Mouse (Mus musculus): ENCODE measurements around the gene Lyve1. TPM values are rescaled to one million over a fixed set of nuclear protein-coding genes. Genes with fewer than 3 reads are reported as not detected.

Lyve1 gene
- polyA plus RNA-seq, 1 experiment from 2014 or later: 4.7 TPM

DNA sequence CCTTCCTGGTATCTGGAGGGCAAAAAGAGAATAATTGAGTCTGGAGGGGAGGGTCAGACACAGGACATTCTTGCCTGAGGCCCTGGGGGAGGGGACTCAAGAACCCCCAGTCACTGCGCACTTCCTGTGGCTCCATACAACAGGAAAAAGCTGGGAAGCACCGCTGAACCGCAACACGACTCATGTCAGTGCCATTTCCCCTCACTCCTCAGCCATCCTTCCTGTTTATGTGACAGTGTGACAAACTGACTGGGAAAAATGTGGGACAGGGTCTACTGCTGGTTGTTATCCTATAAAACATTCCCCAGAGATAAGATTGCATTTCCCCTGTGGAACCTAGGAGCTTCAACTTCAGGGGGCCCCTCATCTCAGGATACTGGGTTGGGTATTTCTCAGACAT, 13.9 kb upstream of the Lyve1 start:
- H3K27me3 ChIP-seq: no peaks in the 10 kb centered on the region
- 91% methylated on average over 4 of the region's 4 CpGs for WGBS
- ATAC-seq (ENCODE audit: low FRiP score): no peak
- no peaks in the 10 kb centered on the region for H3K9me3 ChIP-seq (replicated peaks)
- H3K4me2 ChIP-seq (replicated peaks): no peak overlapping the region
- H3K4me3 ChIP-seq: no peak overlapping the region
- no peak overlapping the region for H3K27ac ChIP-seq
- no peaks in the 10 kb centered on the region for H3K4me1 ChIP-seq
- no peaks in the 10 kb centered on the region for H3K36me3 ChIP-seq
- H3K9ac ChIP-seq: no peak overlapping the region

GRCm38 (mm10) chr7:110868807-110869206, 5.8 kb upstream of the Lyve1 start:
- no peak overlapping the region for H3K9ac ChIP-seq

GRCm38 (mm10) chr7:110867116-110867515, 4.1 kb upstream of the Lyve1 start:
- Histone ChIP-seq H3K9ac (no peak overlapping the region), H3K4me2 (replicated peaks) (no peak overlapping the region), H3K27ac (no peak overlapping the region), H3K4me1 (0 out of 2 replicates have a peak, but pooled peaks cover 4% of the 10 kb centered on the region), H3K9me3 (replicated peaks) (no peaks in the 10 kb centered on the region), H3K4me3 (no peak overlapping the region), H3K27me3 (no peaks in the 10 kb centered on the region), H3K36me3 (no peaks in the 10 kb centered on the region)
- no peak for ATAC-seq (ENCODE audit: low FRiP score)
- 89% methylated on average over 6 of the region's 6 CpGs for WGBS

More at GRCm38 (mm10) chr7:110868807-110869206, 5.8 kb upstream of the Lyve1 start:
- no peak overlapping the region for H3K4me2 ChIP-seq (replicated peaks)
- H3K27ac ChIP-seq: no peak overlapping the region
- H3K4me1 ChIP-seq: 0 out of 2 replicates have a peak, but pooled peaks cover 2% of the 10 kb centered on the region
- no peaks in the 10 kb centered on the region for H3K27me3 ChIP-seq
- no peaks in the 10 kb centered on the region for H3K36me3 ChIP-seq
- 80% methylated on average over 5 of the region's 5 CpGs for WGBS
- no peak overlapping the region for H3K4me3 ChIP-seq
- no peak for ATAC-seq (ENCODE audit: low FRiP score)
- H3K9me3 ChIP-seq (replicated peaks): no peaks in the 10 kb centered on the region

DNA sequence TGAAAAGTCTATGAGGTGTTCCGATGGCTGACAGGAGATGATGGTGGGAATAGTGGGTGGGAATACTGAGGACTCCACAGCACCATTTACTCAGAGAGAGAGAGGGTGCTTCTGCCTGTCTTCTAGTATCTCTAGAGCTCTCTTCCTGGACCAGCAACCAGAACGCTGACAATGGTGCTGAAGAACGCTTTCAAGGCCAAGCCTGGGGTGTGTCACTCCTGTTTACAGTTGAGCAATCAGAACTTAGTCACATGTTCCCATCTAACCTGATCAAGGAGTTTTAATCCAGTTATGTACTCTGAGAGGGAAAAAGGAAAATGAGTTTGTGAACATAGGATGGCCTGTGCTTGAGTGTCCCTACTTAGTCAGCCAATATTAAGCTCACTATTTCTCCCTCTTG, 3.0 kb upstream of the Lyve1 start:
- no peak for ATAC-seq (ENCODE audit: low FRiP score)

GRCm38 (mm10) chr7:110865570-110865969, 2.5 kb upstream of the Lyve1 start:
- Histone ChIP-seq H3K9me3 (replicated peaks) (no peaks in the 10 kb centered on the region), H3K36me3 (no peaks in the 10 kb centered on the region), H3K4me3 (no peak overlapping the region), H3K27me3 (no peaks in the 10 kb centered on the region), H3K9ac (no peak overlapping the region), H3K4me2 (replicated peaks) (no peak overlapping the region), H3K4me1 (0 out of 2 replicates have a peak, but pooled peaks cover 4% of the 10 kb centered on the region), H3K27ac (no peak overlapping the region)
- WGBS: 89% methylated on average over 6 of the region's 6 CpGs
- ATAC-seq (ENCODE audit: low FRiP score): no peak

More for the DNA sequence above, 3.0 kb upstream of the Lyve1 start:
- no peak overlapping the region for H3K4me3 ChIP-seq
- 0 out of 2 replicates have a peak, but pooled peaks cover 4% of the 10 kb centered on the region for H3K4me1 ChIP-seq
- H3K9ac ChIP-seq: no peak overlapping the region
- no peak overlapping the region for H3K27ac ChIP-seq
- WGBS: 92% methylated on average over 3 of the region's 3 CpGs
- no peaks in the 10 kb centered on the region for H3K36me3 ChIP-seq
- H3K27me3 ChIP-seq: no peaks in the 10 kb centered on the region
- H3K4me2 ChIP-seq (replicated peaks): no peak overlapping the region
- H3K9me3 ChIP-seq (replicated peaks): no peaks in the 10 kb centered on the region

DNA sequence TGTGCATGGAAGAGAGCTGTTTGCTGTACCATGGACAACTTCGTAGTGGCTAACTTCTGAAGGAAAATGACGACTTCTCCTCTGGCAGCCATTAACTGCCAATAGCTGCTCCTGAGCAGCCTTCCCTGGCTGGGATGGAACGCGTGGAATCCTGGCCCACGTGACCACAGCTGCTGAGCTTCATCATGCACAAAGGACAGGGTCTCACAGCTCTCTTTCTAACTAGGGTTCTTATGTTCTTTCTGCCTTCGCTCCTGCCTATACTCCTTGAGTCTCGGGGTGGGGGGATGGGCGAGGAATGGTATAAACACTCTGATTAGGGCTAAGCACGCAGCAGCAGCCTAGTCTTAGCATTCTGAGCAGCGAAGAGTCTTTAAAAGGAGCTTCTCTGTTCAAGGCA, 2.0 kb upstream of the Lyve1 start:
- H3K4me2 ChIP-seq (replicated peaks): no peak overlapping the region
- no peak for ATAC-seq (ENCODE audit: low FRiP score)
- H3K4me1 ChIP-seq: 0 out of 2 replicates have a peak, but pooled peaks cover 4% of the 10 kb centered on the region
- H3K9ac ChIP-seq: no peak overlapping the region
- 57% methylated on average over 10 of the region's 10 CpGs for WGBS
- H3K27ac ChIP-seq: no peak overlapping the region
- H3K36me3 ChIP-seq: no peaks in the 10 kb centered on the region
- H3K27me3 ChIP-seq: no peaks in the 10 kb centered on the region
- H3K4me3 ChIP-seq: no peak overlapping the region
- H3K9me3 ChIP-seq (replicated peaks): no peaks in the 10 kb centered on the region

DNA sequence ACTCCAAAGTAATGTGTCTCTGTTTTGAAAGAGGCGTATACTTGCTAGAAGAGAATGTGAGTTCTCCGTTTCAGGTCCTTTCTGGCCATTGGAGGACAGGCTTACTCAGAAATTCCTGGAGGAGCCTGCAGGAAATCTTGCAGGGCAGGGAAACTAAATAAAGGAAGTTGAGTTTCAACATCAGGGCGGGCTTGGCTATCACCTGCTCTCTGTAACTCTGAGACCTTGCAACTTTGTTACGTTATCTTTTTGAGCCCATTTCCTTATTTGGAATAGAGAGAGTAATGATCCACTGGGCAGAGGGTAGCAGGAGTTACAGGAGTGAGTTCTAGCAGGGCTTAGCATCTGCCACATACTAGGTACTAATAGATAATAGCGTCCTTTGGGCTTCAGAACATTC, 2.9 kb downstream of the Lyve1 start:
- Histone ChIP-seq H3K36me3 (no peaks in the 10 kb centered on the region), H3K27ac (no peak overlapping the region), H3K4me3 (no peak overlapping the region), H3K9me3 (replicated peaks) (no peaks in the 10 kb centered on the region), H3K9ac (no peak overlapping the region), H3K4me1 (0 out of 2 replicates have a peak, but pooled peaks cover 4% of the 10 kb centered on the region), H3K4me2 (replicated peaks) (no peak overlapping the region), H3K27me3 (no peaks in the 10 kb centered on the region)
- no peak for ATAC-seq (ENCODE audit: low FRiP score)
- WGBS: 80% methylated on average over 5 of the region's 5 CpGs

DNA sequence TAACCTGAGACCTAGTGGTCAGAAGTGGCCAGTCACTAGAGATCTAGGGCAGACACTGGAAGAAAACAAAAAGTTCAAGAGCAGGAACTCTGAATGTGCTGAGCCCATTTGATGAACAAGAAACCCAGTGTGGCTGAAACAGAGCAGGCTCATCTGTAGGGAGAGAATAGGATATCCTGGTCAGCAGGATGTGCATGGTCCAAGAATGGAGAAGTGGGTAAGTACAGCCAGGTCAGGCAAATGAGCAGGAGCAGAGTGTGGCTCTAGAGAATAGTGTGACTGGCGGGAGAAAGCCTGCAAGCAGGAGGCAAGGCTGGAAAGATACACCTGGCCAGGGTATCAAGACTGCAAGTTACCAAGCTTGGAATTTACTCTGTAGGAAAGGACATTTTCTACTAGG, 7.4 kb downstream of the Lyve1 start:
- Histone ChIP-seq H3K27ac (no peak overlapping the region), H3K4me3 (no peak overlapping the region), H3K36me3 (no peaks in the 10 kb centered on the region), H3K4me2 (replicated peaks) (no peak overlapping the region), H3K4me1 (0 out of 2 replicates have a peak, but pooled peaks cover 2% of the 10 kb centered on the region), H3K9me3 (replicated peaks) (no peaks in the 10 kb centered on the region), H3K27me3 (no peaks in the 10 kb centered on the region), H3K9ac (no peak overlapping the region)
- ATAC-seq (ENCODE audit: low FRiP score): no peak
- 64% methylated on average over 1 of the region's 1 CpGs for WGBS

GRCm38 (mm10) chr7:110854927-110855546, 8.0 kb downstream of the Lyve1 start:
- H3K9me3 ChIP-seq (replicated peaks): no peaks in the 10 kb centered on the region
- H3K27ac ChIP-seq: no peak overlapping the region
- no peaks in the 10 kb centered on the region for H3K27me3 ChIP-seq
- no peaks in the 10 kb centered on the region for H3K36me3 ChIP-seq
- 86% methylated on average over 8 of the region's 8 CpGs for WGBS
- 0 out of 2 replicates have a peak, but pooled peaks cover 2% of the 10 kb centered on the region for H3K4me1 ChIP-seq
- no peak overlapping the region for H3K4me2 ChIP-seq (replicated peaks)
- no peak overlapping the region for H3K9ac ChIP-seq
- no peak for ATAC-seq (ENCODE audit: low FRiP score)
- no peak overlapping the region for H3K4me3 ChIP-seq

GRCm38 (mm10) chr7:110854519-110854918, 8.5 kb downstream of the Lyve1 start:
- Histone ChIP-seq H3K27me3 (no peaks in the 10 kb centered on the region), H3K4me3 (no peak overlapping the region), H3K36me3 (no peaks in the 10 kb centered on the region), H3K4me1 (0 out of 2 replicates have a peak, but pooled peaks cover 2% of the 10 kb centered on the region), H3K4me2 (replicated peaks) (no peak overlapping the region), H3K9me3 (replicated peaks) (no peaks in the 10 kb centered on the region), H3K9ac (no peak overlapping the region), H3K27ac (no peak overlapping the region)
- no peak for ATAC-seq (ENCODE audit: low FRiP score)
- WGBS: 65% methylated on average over 3 of the region's 3 CpGs

DNA sequence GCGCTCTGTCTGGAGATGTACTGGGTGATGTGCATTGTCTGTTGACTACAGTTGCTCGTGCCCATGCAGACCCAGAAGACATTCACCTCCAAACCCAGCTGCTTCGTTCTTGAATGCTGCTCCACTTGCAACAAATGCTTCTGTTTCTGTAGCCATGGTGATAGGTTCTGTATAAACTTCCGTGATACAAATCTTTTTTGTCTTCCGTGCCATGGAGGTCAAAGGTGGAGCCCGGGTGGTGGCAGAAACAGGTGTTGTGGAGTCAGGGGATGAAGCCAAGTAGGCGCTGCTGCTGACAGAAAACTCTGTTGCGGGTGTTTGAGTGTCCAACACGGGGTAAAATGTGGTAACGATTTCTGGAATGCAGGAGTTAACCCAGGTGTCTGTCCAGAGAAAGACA, 9.4 kb downstream of the Lyve1 start:
- no peak overlapping the region for H3K4me3 ChIP-seq
- no peaks in the 10 kb centered on the region for H3K27me3 ChIP-seq
- H3K9ac ChIP-seq: no peak overlapping the region
- no peak overlapping the region for H3K27ac ChIP-seq
- H3K4me2 ChIP-seq (replicated peaks): no peak overlapping the region
- 0 out of 2 replicates have a peak, but pooled peaks cover 2% of the 10 kb centered on the region for H3K4me1 ChIP-seq
- H3K36me3 ChIP-seq: no peaks in the 10 kb centered on the region
- 64% methylated on average over 10 of the region's 10 CpGs for WGBS
- ATAC-seq (ENCODE audit: low FRiP score): no peak
- no peaks in the 10 kb centered on the region for H3K9me3 ChIP-seq (replicated peaks)

GRCm38 (mm10) chr7:110851541-110852203, 11.4 kb downstream of the Lyve1 start:
- no peak overlapping the region for H3K9ac ChIP-seq
- WGBS: 79% methylated on average over 7 of the region's 7 CpGs
- no peak for ATAC-seq (ENCODE audit: low FRiP score)
- H3K4me2 ChIP-seq (replicated peaks): no peak overlapping the region
- no peak overlapping the region for H3K4me3 ChIP-seq
- H3K36me3 ChIP-seq: no peaks in the 10 kb centered on the region
- peaks cover 3% of the 10 kb centered on the region; the same call in 1 of the 2 replicates for H3K27me3 ChIP-seq
- no peak overlapping the region for H3K27ac ChIP-seq
- H3K4me1 ChIP-seq: 0 out of 2 replicates have a peak, but pooled peaks cover 2% of the 10 kb centered on the region
- H3K9me3 ChIP-seq (replicated peaks): no peaks in the 10 kb centered on the region
